Mouse (Mus musculus) MEL (cell line): ENCODE results near the gene Uba2. TPM values are rescaled to one million over a fixed set of nuclear protein-coding genes. Genes with fewer than 3 reads are reported as not detected.

ENCODE experiments used
- DNase-seq: peaks from one replicate; pipeline ENCODE4 v3.0.0; 2011; ENCODE audit warnings: low read depth, low spot score
- H3K27ac ChIP-seq: 2 replicates; pipeline ENCODE4 v1.5.1; 2012; ENCODE audit warnings: low read depth, mild to moderate bottlenecking, control low read depth, low read length, moderate library complexity; ENCODE audit not compliant: control insufficient read depth
- H3K27me3 ChIP-seq, 2 experiments: fragments of 150-350 bp in 1 of 2; sonication (generic) in 1 of 2; 2 replicates each; pipeline ENCODE4 v1.6.1; 2012; ENCODE audit warnings: low read length in 2 of 2, mild to moderate bottlenecking in 2 of 2, improper control_type of control experiment in 1 of 2, moderate library complexity in 1 of 2; ENCODE audit not compliant: insufficient read depth in 2 of 2, control insufficient read depth in 1 of 2
- H3K36me3 ChIP-seq, 2 experiments: 2 replicates each; pipeline ENCODE4 v1.6.1; 2012 to 2014; ENCODE audit warnings: low read length in 2 of 2, improper control_type of control experiment in 1 of 2, inconsistent platforms in 1 of 2, mild to moderate bottlenecking in 1 of 2; ENCODE audit not compliant: insufficient read depth in 2 of 2, control insufficient read depth in 1 of 2
- H3K4me1 ChIP-seq, 2 experiments: fragments of 150-350 bp in 1 of 2; sonication (generic) in 1 of 2; 2 replicates each; pipeline ENCODE4 v1.6.1; 2012; ENCODE audit warnings: low read length in 2 of 2, improper control_type of control experiment in 1 of 2, mild to moderate bottlenecking in 1 of 2; ENCODE audit not compliant: insufficient read depth in 2 of 2, control insufficient read depth in 1 of 2
- H3K4me3 ChIP-seq, 2 experiments: fragments of 150-350 bp in 1 of 2; sonication (generic) in 1 of 2; 2 replicates each; pipeline ENCODE4 v1.5.1; 2012; ENCODE audit warnings: low read depth in 2 of 2, low read length in 2 of 2, mild to moderate bottlenecking in 2 of 2, moderate library complexity in 2 of 2, control low read depth in 1 of 2, improper control_type of control experiment in 1 of 2; ENCODE audit not compliant: control insufficient read depth in 1 of 2, insufficient read depth in 1 of 2
- H3K79me2 ChIP-seq: 2 replicates; pipeline ENCODE4 v1.6.1; 2012; ENCODE audit warnings: mild to moderate bottlenecking, low read length, moderate library complexity; ENCODE audit not compliant: control insufficient read depth, poor library complexity, insufficient read depth
- H3K9ac ChIP-seq: 2 replicates; pipeline ENCODE4 v1.6.1; 2012; ENCODE audit warnings: low read depth, mild to moderate bottlenecking, control low read depth, low read length, moderate library complexity; ENCODE audit not compliant: control insufficient read depth, poor library complexity, severe bottlenecking
- H3K9me3 ChIP-seq: fragments of 150-350 bp; sonication (generic); replicated peaks from 2 replicates; pipeline ENCODE4 v1.6.1; 2012; ENCODE audit warnings: mild to moderate bottlenecking, low read length, improper control_type of control experiment, moderate library complexity; ENCODE audit not compliant: insufficient read depth
- CHD1 ChIP-seq: IDR thresholded peaks from 2 replicates; pipeline ENCODE4 v1.6.1; 2012; ENCODE audit warnings: low read depth, mild to moderate bottlenecking, inconsistent platforms, low read length, improper control_type of control experiment
- CHD2 ChIP-seq: IDR thresholded peaks from 2 replicates; pipeline ENCODE4 v1.6.1; 2011; ENCODE audit warnings: low read length, improper control_type of control experiment
- CTCF ChIP-seq, 3 experiments: IDR thresholded peaks in 2 of 3; conservative IDR thresholded peaks in 1 of 3; 2 replicates each; pipeline ENCODE4 v1.5.1; 2011 to 2012; ENCODE audit warnings: low read length in 3 of 3, low read depth in 2 of 3, mild to moderate bottlenecking in 2 of 3, improper control_type of control experiment in 1 of 3, inconsistent platforms in 1 of 3, mixed read lengths in 1 of 3, moderate library complexity in 1 of 3; ENCODE audit not compliant: control insufficient read depth in 1 of 3, insufficient read depth in 1 of 3, poor library complexity in 1 of 3, severe bottlenecking in 1 of 3
- ELF1 ChIP-seq: IDR thresholded peaks from 2 replicates; pipeline ENCODE4 v1.6.1; 2014; ENCODE audit warnings: low read depth, mild to moderate bottlenecking, inconsistent platforms, low read length, improper control_type of control experiment, moderate library complexity
- EP300 ChIP-seq, 2 experiments: IDR thresholded peaks; 2 replicates each; pipeline ENCODE4 v1.6.1; 2011; ENCODE audit warnings: improper control_type of control experiment in 2 of 2, low read length in 2 of 2, low read depth in 1 of 2, mild to moderate bottlenecking in 1 of 2
- GABPA ChIP-seq: IDR thresholded peaks from 2 replicates; pipeline ENCODE4 v1.6.1; 2012; ENCODE audit warnings: low read depth, mild to moderate bottlenecking, inconsistent platforms, low read length, improper control_type of control experiment, moderate library complexity
- GATA1 ChIP-seq: IDR thresholded peaks from 2 replicates; pipeline ENCODE4 v1.6.1; 2011; ENCODE audit warnings: low read depth, low read length, improper control_type of control experiment
- MAX ChIP-seq: IDR thresholded peaks from 2 replicates; pipeline ENCODE4 v1.6.1; 2011; ENCODE audit warnings: low read length, improper control_type of control experiment
- MAZ ChIP-seq: IDR thresholded peaks from 2 replicates; pipeline ENCODE4 v1.6.1; 2012; ENCODE audit warnings: low read depth, mild to moderate bottlenecking, inconsistent platforms, low read length, improper control_type of control experiment
- MXI1 ChIP-seq: IDR thresholded peaks from 2 replicates; pipeline ENCODE4 v1.6.1; 2011; ENCODE audit warnings: mild to moderate bottlenecking, low read depth, low read length, improper control_type of control experiment
- MYC ChIP-seq: IDR thresholded peaks from 2 replicates; pipeline ENCODE4 v1.6.1; 2011; ENCODE audit warnings: low read depth, mild to moderate bottlenecking, low read length, improper control_type of control experiment, moderate library complexity
- NRF1 ChIP-seq: IDR thresholded peaks from 2 replicates; pipeline ENCODE4 v1.6.1; 2014; ENCODE audit warnings: low read depth, mild to moderate bottlenecking, inconsistent platforms, low read length, improper control_type of control experiment, moderate library complexity; ENCODE audit not compliant: poor library complexity, insufficient read depth, severe bottlenecking
- POLR2A ChIP-seq, 2 experiments: IDR thresholded peaks; 2 replicates each; pipeline ENCODE4 v1.6.1; 2011 to 2012; ENCODE audit warnings: low read length in 2 of 2, mild to moderate bottlenecking in 2 of 2, control low read depth in 1 of 2, improper control_type of control experiment in 1 of 2, low read depth in 1 of 2, moderate library complexity in 1 of 2; ENCODE audit not compliant: control insufficient read depth in 1 of 2, insufficient read depth in 1 of 2, poor library complexity in 1 of 2
- POLR2AphosphoS2 ChIP-seq: IDR thresholded peaks from 2 replicates; pipeline ENCODE4 v1.6.1; 2011; ENCODE audit warnings: low read length, improper control_type of control experiment
- POLR2AphosphoS5 ChIP-seq: IDR thresholded peaks from 2 replicates; pipeline ENCODE4 v1.6.1; 2012; ENCODE audit warnings: low read depth, borderline replicate concordance, mild to moderate bottlenecking, inconsistent platforms, low read length, moderate library complexity, mixed read lengths
- RAD21 ChIP-seq: IDR thresholded peaks from 2 replicates; pipeline ENCODE4 v1.6.1; 2011; ENCODE audit warnings: mild to moderate bottlenecking, low read depth, low read length, improper control_type of control experiment
- RCOR1 ChIP-seq: IDR thresholded peaks from 2 replicates; pipeline ENCODE4 v1.6.1; 2012; ENCODE audit warnings: low read depth, mild to moderate bottlenecking, inconsistent platforms, low read length, improper control_type of control experiment
- SMC3 ChIP-seq: IDR thresholded peaks from 2 replicates; pipeline ENCODE4 v1.6.1; 2011; ENCODE audit warnings: low read depth, low read length, improper control_type of control experiment
- TBP ChIP-seq: IDR thresholded peaks from 2 replicates; pipeline ENCODE4 v1.8.0; 2011; ENCODE audit warnings: low read depth, low read length, improper control_type of control experiment
- UBTF ChIP-seq: IDR thresholded peaks from 2 replicates; pipeline ENCODE4 v1.6.1; 2012; ENCODE audit warnings: low read depth, mild to moderate bottlenecking, inconsistent platforms, low read length, improper control_type of control experiment, moderate library complexity, borderline replicate concordance; ENCODE audit not compliant: insufficient read depth
- USF2 ChIP-seq, 2 experiments: IDR thresholded peaks; 2 replicates each; pipeline ENCODE4 v1.6.1; 2011 to 2012; ENCODE audit warnings: improper control_type of control experiment in 2 of 2, low read length in 2 of 2, borderline replicate concordance in 1 of 2, inconsistent platforms in 1 of 2, low read depth in 1 of 2, mild to moderate bottlenecking in 1 of 2; ENCODE audit not compliant: insufficient read depth in 1 of 2
- ZC3H11A ChIP-seq: IDR thresholded peaks from 2 replicates; pipeline ENCODE4 v1.6.1; 2012; ENCODE audit warnings: low read depth, mild to moderate bottlenecking, inconsistent platforms, low read length, improper control_type of control experiment
- ZMIZ1 ChIP-seq: IDR thresholded peaks from 2 replicates; pipeline ENCODE4 v1.6.1; 2012; ENCODE audit warnings: low read depth, mild to moderate bottlenecking, inconsistent platforms, low read length, improper control_type of control experiment, moderate library complexity
- polyA plus RNA-seq, 2 experiments: library from polyadenylated mRNA; stranded (reverse) in 1 of 2; unstranded in 1 of 2; fragments of >175 nt in 1 of 2; fragments of >200 nt in 1 of 2; gene quantifications; 2 replicates each; pipeline versions ENCODE4 v1.2.1 to v1.2.4; 2012; ENCODE audit warnings: low replicate concordance in 2 of 2, low read depth in 1 of 2; ENCODE audit not compliant: insufficient read length in 2 of 2, insufficient read depth in 1 of 2, missing spikeins in 1 of 2
- total RNA-seq: library from RNA; depleted of rRNA; stranded (reverse); fragments of 300-350 nt; gene quantifications from 2 replicates; pipeline ENCODE4 v1.2.3, GENCODE M21; 2012

Gene Uba2
- total and polyA plus RNA-seq, 3 experiments, result 201 to 207 TPM; not detected in 1

- no peak for DNase-seq
- no peaks in the 10 kb centered on the region for H3K79me2 ChIP-seq
- H3K9ac ChIP-seq, result no peak overlapping the region
- TF ChIP-seq RCOR1 (no peak), GATA1 (no peak), MXI1 (no peak), POLR2A (IDR thresholded peaks at IDR 0.05; ENCODE audit: control insufficient read depth in 1 of 2, insufficient read depth in 1 of 2, low read depth in 1 of 2, low read length in 2 of 2, poor library complexity in 1 of 2) (no peak), ZMIZ1 (no peak), MAX (no peak), TBP (no peak), EP300 (IDR thresholded peaks at IDR 0.05; ENCODE audit: low read depth in 1 of 2, low read length in 2 of 2) (no peak), POLR2AphosphoS5 (no peak), ZC3H11A (no peak), POLR2AphosphoS2 (no peak), NRF1 (no peak), RAD21 (no peak)
- TF ChIP-seq, all 39 proteins: peak for 0
- no peaks in the 10 kb centered on the region for H3K9me3 ChIP-seq
- H3K4me3 ChIP-seq, result no peak overlapping the region
- no peaks in the 10 kb centered on the region for H3K27me3 ChIP-seq
- H3K27ac ChIP-seq, result no peak overlapping the region
- no peaks in the 10 kb centered on the region for H3K36me3 ChIP-seq
- no peaks in the 10 kb centered on the region for H3K4me1 ChIP-seq
These were observed 36.9 kb downstream of the Uba2 start for GRCm38 (mm10) chr7:34132355-34133079.

DNA sequence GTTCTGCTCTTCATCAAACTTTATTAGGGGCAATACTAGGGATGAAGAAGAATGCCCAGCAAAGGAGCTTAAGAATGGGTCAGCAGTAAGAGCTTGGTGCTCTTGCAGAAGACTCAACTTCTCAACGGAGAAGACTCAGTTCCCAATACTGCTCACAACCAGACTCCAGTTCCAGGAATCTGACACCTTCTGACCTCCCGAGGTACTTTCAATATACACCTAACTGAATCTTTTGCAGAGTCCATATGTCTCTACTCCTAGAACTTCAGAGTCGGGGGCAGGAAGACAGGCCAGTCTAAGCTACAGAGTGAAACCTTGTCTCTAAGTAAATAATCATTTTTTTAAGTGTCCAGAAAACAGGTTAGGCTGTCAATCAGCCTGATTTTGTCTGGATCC, 37.4 kb downstream of the Uba2 start:
- Histone ChIP-seq H3K27ac (no peak overlapping the region), H3K4me3 (no peak overlapping the region), H3K4me1 (no peaks in the 10 kb centered on the region), H3K9me3 (no peaks in the 10 kb centered on the region), H3K9ac (no peak overlapping the region), H3K27me3 (no peaks in the 10 kb centered on the region), H3K36me3 (no peaks in the 10 kb centered on the region), H3K79me2 (no peaks in the 10 kb centered on the region)
- no peak for TF ChIP-seq MYC
- no peak for TF ChIP-seq POLR2AphosphoS2
- DNase-seq, result no peak

GRCm38 (mm10) chr7:34131118-34131517, 38.3 kb downstream of the Uba2 start:
- no peak overlapping the region for H3K4me3 ChIP-seq
- H3K27ac ChIP-seq, result no peak overlapping the region
- DNase-seq, result no peak
- no peaks in the 10 kb centered on the region for H3K27me3 ChIP-seq
- H3K9ac ChIP-seq, result no peak overlapping the region
- no peak for TF ChIP-seq CHD2
- TF ChIP-seq ZC3H11A, result no peak
- no peak for TF ChIP-seq SMC3
- TF ChIP-seq ZMIZ1, result no peak
- no peak for TF ChIP-seq ELF1
- no peak for TF ChIP-seq RCOR1
- no peak for TF ChIP-seq GATA1
- TF ChIP-seq POLR2AphosphoS2, result no peak
- no peak for TF ChIP-seq TBP
- TF ChIP-seq USF2 (IDR thresholded peaks at IDR 0.05; ENCODE audit: borderline replicate concordance in 1 of 2, insufficient read depth in 1 of 2, low read depth in 1 of 2, low read length in 2 of 2), result no peak
- no peak for TF ChIP-seq CTCF (IDR thresholded peaks at IDR 0.05 in 2 of 3, conservative IDR thresholded peaks at IDR 0.05 in 1 of 3; ENCODE audit: control insufficient read depth in 1 of 3, insufficient read depth in 1 of 3, low read depth in 2 of 3, low read length in 3 of 3, poor library complexity in 1 of 3, severe bottlenecking in 1 of 3)
- no peak for TF ChIP-seq MYC
- no peak for TF ChIP-seq UBTF
- TF ChIP-seq GABPA, result no peak
- TF ChIP-seq CHD1, result no peak
- TF ChIP-seq MAZ, result no peak
- no peak for TF ChIP-seq MAX
- TF ChIP-seq, all 39 proteins: peak for 0
- H3K79me2 ChIP-seq, result no peaks in the 10 kb centered on the region
- no peaks in the 10 kb centered on the region for H3K9me3 ChIP-seq
- H3K4me1 ChIP-seq, result no peaks in the 10 kb centered on the region
- no peaks in the 10 kb centered on the region for H3K36me3 ChIP-seq
